Mouse (Mus musculus): ENCODE measurements around the gene Gm10198. TPM values are rescaled to one million over a fixed set of nuclear protein-coding genes. Genes with fewer than 3 reads are reported as not detected.

Gm10198 gene
- polyA plus RNA-seq, 1 experiment from 2014 or later = not detected

DNA sequence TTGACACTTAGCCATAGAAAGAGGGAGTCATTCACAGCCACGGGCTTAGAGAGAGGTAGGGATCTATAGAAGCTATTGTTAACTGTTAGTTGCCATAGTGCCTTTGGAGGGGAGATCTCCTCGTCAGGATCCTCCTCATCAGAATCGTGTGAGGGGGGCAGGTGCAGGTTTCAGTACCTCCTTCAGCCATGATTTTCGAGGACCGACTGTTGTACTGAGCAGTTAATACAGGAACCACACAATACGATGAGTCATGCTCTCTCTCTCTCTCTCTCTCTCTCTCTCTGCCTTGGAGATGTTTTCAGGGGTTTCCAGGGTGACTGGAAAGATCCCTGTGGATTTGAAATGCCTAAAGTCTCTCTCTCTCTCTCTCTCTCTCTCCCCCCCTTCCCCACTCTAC lies 31.5 kb downstream of the Gm10198 start:
- Histone ChIP-seq H3K9me3 (ENCODE audit: control insufficient read depth, low read length) (no peaks in the 10 kb centered on the region), H3K27me3 (ENCODE audit: control insufficient read depth, insufficient read depth, low read length) (no peaks in the 10 kb centered on the region), H3K36me3 (ENCODE audit: control insufficient read depth, insufficient read depth, low read length) (no peaks in the 10 kb centered on the region), H3K4me2 (no peak overlapping the region), H3K27ac (ENCODE audit: low read depth, low read length) (no peak overlapping the region), H3K4me1 (ENCODE audit: control insufficient read depth, insufficient read depth, low read length) (no peaks in the 10 kb centered on the region), H3K4me3 (ENCODE audit: low read depth, low read length) (no peak overlapping the region), H3K9ac (ENCODE audit: low read length) (no peak overlapping the region)
- WGBS = 51% methylated on average over 6 of the region's 6 CpGs
- ATAC-seq (ENCODE audit: low FRiP score) = no peak
- DNase-seq (ENCODE audit: low spot score, missing footprints) = no peak

DNA sequence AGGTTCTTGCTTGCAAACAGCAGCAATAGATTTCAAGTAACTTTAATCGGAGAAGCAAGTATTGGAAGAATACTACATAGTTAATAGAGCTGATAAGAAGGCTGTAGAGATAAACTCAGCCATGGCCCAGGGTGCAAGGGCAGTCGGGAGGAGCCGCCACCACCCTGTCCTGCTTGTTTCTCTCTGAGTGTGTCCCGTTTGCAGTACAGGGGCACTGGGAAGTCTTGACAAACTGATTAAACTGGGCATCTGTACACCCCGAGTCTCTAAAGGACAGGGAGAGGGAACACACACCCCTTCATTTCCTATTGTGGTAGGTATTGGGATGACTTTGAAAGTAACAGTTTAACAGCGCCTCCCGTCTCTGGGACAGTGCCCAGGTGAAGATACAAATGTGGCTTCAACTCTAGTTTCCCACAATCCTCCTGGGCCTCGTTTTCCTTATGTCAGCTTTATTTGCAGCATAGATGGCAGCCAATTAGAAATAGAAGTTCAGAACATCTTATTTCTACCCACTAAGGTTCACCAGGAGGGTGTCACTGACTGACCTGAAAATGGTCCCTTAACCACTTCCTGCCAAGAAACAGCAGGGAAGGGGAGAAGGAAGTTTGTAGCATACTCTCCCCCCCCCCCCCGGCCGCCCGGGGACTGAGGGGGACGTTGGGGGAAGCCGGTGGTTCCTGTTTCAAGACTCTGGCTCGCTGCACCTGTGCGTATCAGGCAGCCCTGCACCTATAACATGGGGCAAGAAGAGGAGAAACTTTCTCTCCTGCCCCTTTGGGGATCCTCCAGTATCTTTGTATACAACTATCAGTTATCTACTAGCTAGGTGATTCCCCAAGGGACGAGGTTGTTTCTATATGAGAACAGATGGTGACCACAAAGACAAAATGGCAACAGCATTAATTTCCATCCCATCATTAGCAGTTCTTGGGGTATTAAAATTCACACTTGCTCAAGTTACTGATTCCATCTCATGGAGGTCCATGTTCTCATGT lies 41.9 kb downstream of the Gm10198 start:
- Histone ChIP-seq H3K4me1 (ENCODE audit: control insufficient read depth, insufficient read depth, low read length) (no peaks in the 10 kb centered on the region), H3K4me3 (ENCODE audit: low read depth, low read length) (no peak overlapping the region), H3K27me3 (ENCODE audit: control insufficient read depth, insufficient read depth, low read length) (no peaks in the 10 kb centered on the region), H3K9ac (ENCODE audit: low read length) (no peak overlapping the region), H3K36me3 (ENCODE audit: control insufficient read depth, insufficient read depth, low read length) (no peaks in the 10 kb centered on the region), H3K4me2 (no peak overlapping the region), H3K27ac (ENCODE audit: low read depth, low read length) (no peak overlapping the region), H3K9me3 (ENCODE audit: control insufficient read depth, low read length) (no peaks in the 10 kb centered on the region)
- 92% methylated on average over 16 of the region's 16 CpGs for WGBS
- ATAC-seq (ENCODE audit: low FRiP score) = no peak
- DNase-seq (ENCODE audit: low spot score, missing footprints) = no peak

DNA sequence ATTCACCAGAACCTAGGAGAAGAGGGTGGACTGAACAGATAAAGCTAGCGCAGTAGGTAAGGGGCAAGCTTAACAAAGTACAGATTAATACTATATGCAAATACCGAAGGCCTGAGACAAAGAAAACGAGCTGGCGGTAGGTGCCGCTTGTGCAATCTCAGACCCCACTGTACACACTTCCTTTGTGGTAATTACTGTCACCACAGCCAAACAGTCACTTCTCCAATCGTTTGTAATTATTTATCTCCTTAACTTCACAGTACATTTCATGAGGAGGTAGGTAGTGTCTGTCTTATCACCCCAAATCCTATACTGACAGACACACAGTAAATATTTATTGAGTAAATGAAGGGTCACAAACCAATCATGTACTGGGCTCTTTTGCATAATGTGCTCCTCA lies 47.7 kb downstream of the Gm10198 start:
- Histone ChIP-seq H3K4me1 (ENCODE audit: control insufficient read depth, insufficient read depth, low read length) (no peaks in the 10 kb centered on the region), H3K27me3 (ENCODE audit: control insufficient read depth, insufficient read depth, low read length) (no peaks in the 10 kb centered on the region)

More for the DNA sequence above, 47.7 kb downstream of the Gm10198 start:
- WGBS = 87% methylated on average over 6 of the region's 6 CpGs
- DNase-seq (ENCODE audit: low spot score, missing footprints) (no peak), ATAC-seq (ENCODE audit: low FRiP score) (no peak)
- Histone ChIP-seq H3K9me3 (ENCODE audit: control insufficient read depth, low read length) (no peaks in the 10 kb centered on the region), H3K27ac (ENCODE audit: low read depth, low read length) (no peak overlapping the region), H3K9ac (ENCODE audit: low read length) (no peak overlapping the region), H3K4me2 (no peak overlapping the region), H3K36me3 (ENCODE audit: control insufficient read depth, insufficient read depth, low read length) (no peaks in the 10 kb centered on the region), H3K4me3 (ENCODE audit: low read depth, low read length) (no peak overlapping the region)

Other genes starting within 250 kb of the Gm10198 start
- 153 and 159 TPM in 2 replicates for gene Gpbp1, start 102.7 kb upstream of the Gm10198 start, polyA plus RNA-seq (2014; fragmentation: Nextera tagmentation; extraction: Ambion mirVana)
- gene Gm49496, start 42.8 kb upstream of the Gm10198 start, polyA plus RNA-seq (2014; fragmentation: Nextera tagmentation; extraction: Ambion mirVana) = not detected in 2 replicates
- 25.6 and 29.9 TPM in 2 replicates for gene Mier3, start 88.2 kb downstream of the Gm10198 start, polyA plus RNA-seq (2014; fragmentation: Nextera tagmentation; extraction: Ambion mirVana)
- 12.0 and 14.4 TPM in 2 replicates for gene Map3k1, start 216.2 kb downstream of the Gm10198 start, polyA plus RNA-seq (2014; fragmentation: Nextera tagmentation; extraction: Ambion mirVana)